25 mouse cellular contexts compared by ENCODE assay signal in genomic region chr8:12368161-12368560, GRCm38 (mm10). TPM values are rescaled to one million over a fixed set of nuclear protein-coding genes. Genes with fewer than 3 reads are reported as not detected.
"Had no signal": no experiment of that assay in that cellular context is flagged by ENCODE, and none has a peak within 500 bp of the region (broad histone marks: within the 10 kb centered on the region; RNA-seq: fewer than 3 reads in every experiment).

No protein-coding gene starts in this region.

- H3K4me3 ChIP-seq: liver, embryonic 15.5 days; lung, embryonic 15.5 days; megakaryocyte, embryonic 14.5 days; midbrain, embryonic 12.5 days; neural tube, embryonic 12.5 days had no signal

- H3K4me1 ChIP-seq: liver, embryonic 15.5 days; lung, embryonic 15.5 days; megakaryocyte, embryonic 14.5 days; neural tube, embryonic 12.5 days had no signal

- H3K27ac ChIP-seq: liver, embryonic 15.5 days; lung, embryonic 15.5 days; macrophage; midbrain, embryonic 12.5 days; neural tube, embryonic 12.5 days had no signal

- H3K9ac ChIP-seq: liver, embryonic 15.5 days; liver, postnatal 0 days; lung, embryonic 15.5 days; midbrain, embryonic 12.5 days; neural tube, embryonic 12.5 days had no signal

- DNase-seq: liver, postnatal 0 days; lung, adult 2 months; lung, postnatal 14 days; lung, postnatal 36 days; midbrain, embryonic 14.5 days; right cerebral cortex, postnatal 25 days; right cerebral cortex, postnatal 4 days; spleen, adult 18-20 months; thymus, adult 18-20 months; thymus, postnatal 14 days; thymus, postnatal 36 days had no signal

- ATAC-seq: liver, postnatal 0 days; lung, postnatal 0 days had no signal

- H3K36me3 ChIP-seq: liver, embryonic 15.5 days; lung, embryonic 15.5 days; midbrain, embryonic 12.5 days; neural tube, embryonic 12.5 days had no signal

- H3K27me3 ChIP-seq: lung, embryonic 15.5 days; neural tube, embryonic 12.5 days had no signal

- H3K4me2 ChIP-seq: liver, embryonic 15.5 days; lung, embryonic 15.5 days; midbrain, embryonic 12.5 days; neural tube, embryonic 12.5 days had no signal

- H3K9me3 ChIP-seq: liver, embryonic 15.5 days; lung, embryonic 15.5 days; neural tube, embryonic 12.5 days had no signal

RNA-seq across cellular contexts. Expression of gene Sox1, which starts 26.9 kb away (rescaled TPM):
- total RNA-seq: megakaryocyte progenitor cell, adult 5-6 weeks; monocyte, adult 5-6 weeks; neutrophil, adult 5-6 weeks had no signal
- polyA plus RNA-seq: liver, embryonic 15.5 days; liver, postnatal 0 days; lung, adult 2 months; lung, embryonic 15.5 days; lung, postnatal 0 days; macrophage; small intestine, adult 2 months; stomach, embryonic 14.5 days; stomach, embryonic 16.5 days; thymus, postnatal 0 days had no signal
